Mouse (Mus musculus) kidney, adult 11 months (tissue): ENCODE measurements at regions not wholly inside any gene's neighbourhood (a gene's known extent, or its start where the extent isn't known, plus 50 kb on each side); places are given as distances from the start of the nearest gene placed in this dataset.

Experiments
- DNase-seq: peaks from one replicate; pipeline ENCODE4 v3.0.0; 2022

DNA sequence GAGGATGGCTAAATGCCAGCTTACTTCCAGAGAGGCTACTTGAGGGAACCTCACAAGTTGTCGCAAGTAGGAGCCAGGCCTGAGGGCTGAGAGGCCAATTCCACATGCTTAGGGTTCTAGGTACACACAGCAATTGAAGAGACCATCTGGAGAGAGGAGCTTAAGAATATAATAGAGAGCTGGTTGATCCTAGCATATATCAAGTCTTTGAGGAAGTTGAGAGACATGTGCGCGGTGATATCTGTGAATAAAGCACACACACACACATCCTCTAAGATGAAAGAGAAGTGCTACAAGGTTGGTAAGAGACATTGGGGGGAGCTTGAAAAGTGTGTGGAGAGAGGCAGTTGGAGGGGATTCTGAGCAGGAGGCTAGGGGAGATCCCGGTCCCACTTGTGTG is 189.5 kb downstream of the Zfp462 start:
- no peak for DNase-seq

DNA sequence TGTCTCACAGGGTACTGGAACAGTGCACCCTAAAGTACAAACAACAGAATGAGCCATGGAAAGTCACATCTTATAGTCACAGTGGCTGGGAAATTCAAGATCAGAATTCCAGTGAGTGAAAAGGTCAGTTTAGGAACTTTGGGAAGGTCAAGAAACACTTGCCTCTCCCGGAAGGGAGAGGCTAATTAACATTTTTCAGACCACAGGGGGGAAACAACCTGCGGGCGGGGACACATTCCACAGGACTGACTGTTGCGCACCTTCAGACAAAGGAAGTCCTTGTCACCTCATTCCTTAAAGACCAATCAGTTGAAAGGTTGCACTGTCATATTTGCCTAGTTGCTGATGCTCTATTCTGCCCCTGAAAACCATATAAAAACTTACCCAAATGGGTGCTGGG is 189.9 kb downstream of the Zfp462 start:
- no peak for DNase-seq

DNA sequence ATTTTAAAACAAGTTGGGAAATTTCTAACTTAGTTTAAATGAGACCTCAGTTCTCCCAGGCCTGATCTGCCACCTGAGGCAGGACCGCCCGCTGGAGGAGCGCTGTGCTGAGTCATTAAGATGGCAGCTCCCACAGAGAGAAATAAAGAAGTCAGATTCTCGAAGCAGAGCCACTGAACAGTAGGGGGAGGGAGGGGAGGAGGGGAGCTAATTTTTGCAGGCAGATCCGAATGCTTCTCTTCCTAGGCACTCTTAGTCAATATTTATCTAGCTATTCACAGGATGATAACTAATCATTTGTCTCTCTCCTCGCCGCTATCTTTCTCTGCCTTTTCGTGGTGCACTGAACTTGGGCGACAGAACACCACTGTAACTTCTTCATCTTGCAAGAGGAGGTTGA is 191.4 kb downstream of the Zfp462 start:
- no peak for DNase-seq

DNA sequence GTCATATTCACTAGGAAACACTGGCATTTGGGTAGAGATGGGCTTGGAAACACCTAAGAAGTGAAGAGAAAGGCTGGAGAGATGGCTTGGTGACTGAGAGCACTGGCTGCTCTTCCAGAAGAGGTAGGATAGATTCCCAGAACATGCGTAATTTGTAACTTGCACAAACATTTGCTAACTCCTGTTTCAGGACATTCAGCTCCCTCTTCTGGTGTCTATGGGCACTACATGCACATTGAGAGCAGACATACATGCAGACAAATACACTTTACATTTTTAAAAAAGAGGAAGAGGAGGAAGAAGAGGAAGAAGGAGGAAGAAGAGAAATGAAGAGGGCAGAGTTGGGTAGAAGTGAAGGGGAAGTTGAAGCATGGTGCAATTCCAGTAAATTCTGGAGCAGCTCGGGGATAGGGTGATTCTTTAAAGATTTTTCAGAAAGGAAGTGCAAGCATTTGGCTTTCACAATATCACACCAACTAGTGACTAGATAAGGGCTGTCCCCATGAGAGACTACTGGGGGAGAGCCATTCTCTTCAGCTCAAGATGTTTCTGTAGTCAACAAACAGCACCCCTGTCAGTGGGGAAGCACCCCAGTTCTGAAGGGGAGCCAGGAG is 193.0 kb downstream of the Zfp462 start:
- DNase-seq: no peak

DNA sequence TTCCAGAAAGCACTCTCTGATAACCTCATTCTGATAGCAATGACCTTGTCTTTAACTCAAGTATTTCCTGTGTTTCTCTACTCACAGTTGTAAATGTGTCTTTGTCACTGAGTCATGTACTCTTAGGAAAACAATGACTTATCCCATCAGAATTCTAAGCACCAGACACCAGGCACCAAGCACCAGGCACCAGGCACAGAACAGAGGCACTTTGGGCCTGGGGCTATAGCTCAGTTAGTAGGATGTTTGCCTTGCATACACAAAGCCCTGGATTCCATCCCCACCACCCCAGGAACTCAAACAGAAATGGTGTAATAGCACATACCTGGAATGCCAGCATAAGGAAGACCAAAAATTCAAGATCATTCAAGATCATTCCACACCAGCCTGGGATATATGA is 196.5 kb downstream of the Zfp462 start:
- DNase-seq: no peak

DNA sequence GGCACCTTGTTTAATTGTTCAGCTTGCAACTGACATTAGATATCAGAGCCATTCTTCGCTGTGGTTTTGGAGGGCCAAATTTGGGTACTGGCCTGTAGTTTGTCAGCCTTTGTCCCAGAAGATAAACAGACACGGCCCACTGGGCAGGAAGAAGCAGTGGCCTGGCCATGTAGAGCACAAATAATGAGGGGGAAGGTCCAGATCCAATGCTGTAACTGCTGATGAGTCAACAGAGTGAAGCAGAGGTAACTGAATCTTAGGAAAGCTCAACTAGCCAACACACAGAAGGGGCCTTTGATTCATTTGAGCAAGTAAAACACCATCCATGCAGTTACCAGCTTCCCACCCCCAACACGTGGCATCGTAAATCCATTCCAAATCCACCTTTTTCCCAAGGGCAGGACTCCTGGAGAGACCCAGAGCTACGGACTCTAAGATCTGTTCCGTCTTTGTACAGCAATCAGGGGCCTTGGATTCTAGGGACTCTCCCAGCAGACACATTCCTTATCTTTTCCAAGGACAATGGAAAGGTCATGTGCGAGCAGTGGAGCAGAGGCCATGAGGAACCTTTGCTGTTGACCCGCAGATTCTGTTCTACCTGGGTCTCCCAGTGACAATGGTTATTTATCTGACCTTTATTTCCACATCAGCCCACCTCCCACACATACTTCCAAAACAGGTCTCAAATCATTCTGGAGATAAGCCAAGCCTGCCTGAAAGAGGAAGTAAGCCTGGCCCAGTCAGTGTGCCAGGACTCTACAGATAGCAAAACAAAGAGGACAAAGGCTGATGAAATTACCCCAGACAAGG is 197.3 kb downstream of the Zfp462 start:
- DNase-seq: no peak

DNA sequence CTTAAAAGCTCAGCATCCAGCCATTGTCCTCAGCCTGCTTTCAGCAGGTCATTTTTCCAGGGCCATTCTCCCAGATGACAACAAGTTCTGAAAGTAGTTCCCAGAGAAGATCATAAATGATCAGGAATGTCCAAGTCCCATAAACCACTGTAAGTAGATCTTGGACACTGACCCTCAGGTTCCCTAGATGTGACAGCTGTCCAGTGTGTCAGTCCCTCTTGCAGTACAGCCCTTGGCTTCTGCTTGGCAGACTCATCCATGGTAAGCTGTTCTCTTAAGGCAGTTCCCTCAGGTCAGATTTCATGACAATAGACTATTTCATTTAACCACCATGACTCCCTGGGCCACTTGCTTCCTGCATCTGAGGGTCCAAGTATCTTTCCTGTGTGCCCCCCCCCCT is 198.6 kb downstream of the Zfp462 start:
- DNase-seq: no peak

DNA sequence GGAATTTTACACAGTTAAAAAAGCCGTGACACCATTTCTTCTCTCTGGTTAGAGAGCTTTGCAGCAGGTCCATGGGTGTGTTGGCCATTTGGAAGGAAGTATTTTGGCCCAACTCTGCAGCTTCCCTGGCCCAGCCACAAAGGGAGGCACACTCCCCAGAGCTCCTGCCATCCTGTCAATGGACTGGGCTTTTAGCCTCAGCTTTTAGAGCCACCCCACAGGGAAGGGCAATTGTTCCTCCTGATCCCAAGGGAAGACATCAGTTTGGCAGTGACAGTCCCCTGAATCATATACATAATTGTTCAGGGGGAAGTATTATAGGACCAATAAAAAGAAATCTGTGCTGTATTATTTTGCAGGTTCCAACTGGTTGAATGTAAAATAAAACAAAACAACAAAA is 200.1 kb downstream of the Zfp462 start:
- no peak for DNase-seq

DNA sequence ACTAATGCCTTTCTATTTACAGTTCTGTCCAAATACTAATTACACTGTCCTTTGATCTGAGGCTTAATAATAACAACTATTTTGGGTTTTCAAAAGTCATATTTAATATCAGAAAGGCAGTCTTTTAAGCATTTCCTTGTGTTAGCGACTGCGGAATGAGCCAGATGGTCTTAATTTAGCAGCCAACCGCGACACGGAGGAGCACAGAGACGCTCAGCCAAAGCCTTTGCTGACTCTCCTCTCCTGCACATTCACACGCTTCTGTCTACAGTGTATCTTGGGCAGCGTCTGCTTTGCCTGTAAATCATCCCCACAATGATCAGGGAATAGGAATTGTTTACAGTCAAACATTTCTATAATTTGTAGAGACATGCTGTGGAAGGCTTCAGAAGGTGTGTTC is 201.1 kb downstream of the Zfp462 start:
- DNase-seq: no peak

DNA sequence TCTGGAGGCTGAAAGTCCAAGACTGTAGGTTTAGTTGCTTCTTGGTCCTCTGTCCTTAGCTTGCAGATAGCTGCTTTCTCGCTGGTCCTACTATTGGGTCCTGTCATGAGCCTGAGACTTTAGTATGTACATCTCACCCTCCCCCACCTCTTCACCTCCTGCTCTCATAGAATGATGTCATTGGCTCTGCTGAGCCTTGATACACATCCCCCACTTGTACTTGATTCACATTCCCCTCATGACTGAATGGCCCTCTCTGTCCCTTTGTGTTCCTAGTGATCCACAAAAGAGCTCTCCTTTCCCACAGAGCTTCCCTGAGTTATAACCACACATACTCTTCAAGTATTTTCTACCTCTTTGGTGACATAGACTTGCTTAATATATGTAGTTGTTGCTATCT is 201.5 kb upstream of the Rad23b start:
- DNase-seq: no peak

DNA sequence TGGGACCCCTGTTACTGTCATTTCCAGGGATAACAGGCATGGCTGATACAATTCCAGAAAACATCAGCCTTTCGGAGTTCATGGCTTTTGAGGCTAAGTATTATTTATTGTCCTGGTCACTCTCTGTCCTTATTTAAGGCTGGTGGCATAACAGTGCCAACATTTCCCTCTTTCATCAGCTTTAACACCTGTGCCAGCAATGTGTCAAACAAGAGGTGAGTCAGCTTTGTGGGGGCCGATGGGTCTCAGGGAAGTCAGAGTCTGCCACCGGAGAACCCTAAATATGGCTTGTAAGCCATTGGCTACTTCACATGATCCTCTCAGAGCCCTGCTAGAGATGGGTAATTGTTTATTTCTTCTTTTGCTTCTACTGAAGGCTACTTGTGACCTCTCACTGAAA is 195.3 kb upstream of the Rad23b start:
- no peak for DNase-seq

DNA sequence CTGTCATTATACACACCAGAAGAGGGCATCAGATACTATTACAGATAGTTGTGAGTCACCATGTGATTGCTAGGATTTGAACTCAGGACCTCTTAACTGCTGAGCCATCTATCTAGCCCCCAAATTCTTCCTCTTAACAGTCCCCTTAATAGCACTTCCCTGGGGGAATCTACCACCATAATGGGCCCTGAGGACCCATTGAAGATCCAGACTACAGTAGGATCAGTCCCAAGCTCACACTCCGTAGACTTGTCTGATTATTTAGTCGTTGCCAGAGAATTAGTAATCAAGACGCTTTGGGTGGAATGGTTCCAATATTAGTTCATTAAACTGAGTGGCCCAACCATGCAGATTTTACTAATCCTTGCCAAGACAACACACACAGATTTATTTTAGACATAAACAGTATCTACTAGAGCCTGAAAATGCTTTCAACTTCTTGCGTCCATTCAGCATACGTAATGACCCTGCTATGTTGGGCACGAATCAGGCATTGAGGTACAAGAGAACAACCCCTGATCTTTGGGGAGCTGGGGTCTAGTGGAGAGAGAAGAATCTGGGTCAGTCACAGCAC is 191.6 kb upstream of the Rad23b start:
- DNase-seq: no peak

DNA sequence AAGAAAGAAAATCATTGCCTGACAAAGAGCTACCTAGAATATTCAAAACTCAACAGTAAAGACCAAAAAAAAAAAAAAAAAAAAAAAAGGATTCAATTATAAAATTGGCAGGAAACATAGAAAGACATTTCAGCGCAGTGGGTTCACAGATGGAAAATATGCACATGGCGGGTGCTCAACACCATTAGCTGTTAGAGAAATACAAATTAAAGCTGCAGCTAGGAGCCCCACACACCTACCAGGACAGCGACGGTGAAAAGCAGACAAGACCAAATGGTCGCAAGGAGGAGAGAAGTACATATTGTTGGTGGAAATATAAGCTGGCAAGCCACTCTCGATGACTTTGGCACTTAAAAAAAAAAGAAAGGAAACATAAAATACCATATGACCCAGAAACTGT is 183.6 kb upstream of the Rad23b start:
- no peak for DNase-seq

DNA sequence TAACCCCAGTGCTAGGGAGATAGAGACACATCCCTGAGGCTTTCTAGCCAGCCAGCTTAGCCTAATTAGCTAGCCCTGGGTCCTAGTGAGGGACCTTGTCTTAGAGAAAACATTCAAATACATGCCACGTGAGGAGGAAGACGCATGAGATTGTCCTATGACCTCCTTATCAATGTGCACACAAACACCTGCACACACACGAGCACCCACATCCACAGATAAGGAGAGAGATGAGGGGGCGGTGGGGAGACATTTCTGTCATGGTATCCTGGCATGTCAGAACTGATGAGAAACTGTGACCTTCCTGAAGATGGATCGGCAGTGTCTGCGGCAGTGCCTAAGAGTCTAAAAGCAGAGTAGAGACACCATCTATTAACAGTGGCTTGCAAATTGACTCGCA is 180.8 kb upstream of the Rad23b start:
- no peak for DNase-seq

DNA sequence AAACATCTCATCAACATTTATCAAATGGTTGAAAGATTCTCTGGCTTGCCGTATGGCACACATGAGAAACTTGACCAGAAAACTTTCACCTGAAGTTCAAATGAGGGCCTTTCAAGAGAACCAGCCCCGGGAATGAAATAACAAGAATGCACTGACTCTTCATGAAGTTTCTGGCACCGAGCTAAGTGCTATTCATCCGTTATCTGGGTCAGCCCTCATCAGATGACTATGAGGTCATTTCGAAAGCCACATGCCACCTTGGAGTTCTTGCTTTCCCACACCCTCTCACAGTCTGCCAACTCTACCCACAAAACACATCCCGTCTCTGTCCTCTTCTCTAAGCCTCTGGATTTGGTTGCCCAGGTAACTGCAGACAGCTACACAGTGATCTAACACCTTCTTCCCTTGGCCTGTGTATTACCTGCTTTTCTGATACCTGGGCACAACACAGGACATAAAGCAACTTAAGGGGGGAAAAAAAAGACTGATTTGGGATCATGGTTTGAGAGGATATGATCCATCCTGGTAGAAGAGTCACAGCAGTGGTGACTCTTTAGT is 177.4 kb upstream of the Rad23b start:
- DNase-seq: no peak

DNA sequence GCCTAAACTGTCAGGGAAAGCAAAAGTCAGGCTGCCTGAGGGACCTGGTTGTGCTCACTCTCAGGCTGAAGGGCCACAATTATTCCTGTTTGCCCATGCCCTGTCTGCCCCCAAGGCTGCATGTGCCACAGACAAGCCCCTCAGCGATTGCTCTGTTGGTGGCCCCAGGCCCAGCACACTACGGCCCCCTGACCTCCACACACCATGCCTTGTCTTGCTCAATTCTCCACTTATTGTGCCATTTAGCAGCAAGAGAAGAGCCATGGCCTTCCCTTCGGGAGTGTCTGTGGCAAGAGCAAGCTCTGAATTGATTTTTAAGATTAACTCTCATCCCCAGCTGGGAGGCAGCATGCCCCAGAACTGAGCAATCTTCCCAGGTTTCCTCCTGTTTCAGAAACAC is 173.8 kb upstream of the Rad23b start:
- DNase-seq: no peak

DNA sequence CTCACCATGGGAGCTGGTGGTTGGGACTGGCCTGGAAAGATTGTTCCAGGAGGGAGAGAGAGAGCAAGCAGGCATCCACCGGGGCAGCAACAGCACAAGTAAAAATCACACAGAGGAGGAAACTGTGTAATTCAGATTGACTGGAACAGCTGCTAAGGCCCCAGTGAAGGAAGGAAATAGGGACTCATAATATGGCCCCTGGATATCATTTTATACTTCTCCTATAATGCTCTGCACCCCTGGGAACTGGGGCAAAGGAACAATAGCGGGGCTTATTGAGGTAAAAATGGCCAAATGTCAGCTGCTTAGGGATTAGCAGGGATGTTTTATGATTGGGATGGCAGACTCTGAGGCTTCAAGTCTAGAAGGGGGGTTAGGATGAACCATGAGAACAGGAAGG is 170.4 kb upstream of the Rad23b start:
- no peak for DNase-seq

DNA sequence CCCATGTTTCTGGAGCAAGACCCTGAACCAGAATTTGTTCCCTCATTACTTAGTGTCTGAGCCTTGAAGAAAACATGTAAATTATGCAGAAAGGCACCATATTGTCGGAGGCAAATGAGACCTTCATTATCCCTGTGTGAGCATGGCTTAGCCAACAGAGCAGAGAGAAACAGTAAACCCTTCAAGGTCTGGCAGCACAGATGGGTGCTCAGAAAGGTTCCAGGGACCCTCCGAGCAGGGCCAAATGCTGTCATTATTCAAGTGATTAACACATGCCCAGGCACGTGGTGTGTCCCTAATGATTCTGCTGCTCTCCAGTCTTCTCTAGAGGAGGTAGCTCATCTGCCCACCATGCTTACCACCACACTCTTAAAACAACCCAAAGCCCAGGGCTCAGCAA is 166.3 kb upstream of the Rad23b start:
- no peak for DNase-seq

DNA sequence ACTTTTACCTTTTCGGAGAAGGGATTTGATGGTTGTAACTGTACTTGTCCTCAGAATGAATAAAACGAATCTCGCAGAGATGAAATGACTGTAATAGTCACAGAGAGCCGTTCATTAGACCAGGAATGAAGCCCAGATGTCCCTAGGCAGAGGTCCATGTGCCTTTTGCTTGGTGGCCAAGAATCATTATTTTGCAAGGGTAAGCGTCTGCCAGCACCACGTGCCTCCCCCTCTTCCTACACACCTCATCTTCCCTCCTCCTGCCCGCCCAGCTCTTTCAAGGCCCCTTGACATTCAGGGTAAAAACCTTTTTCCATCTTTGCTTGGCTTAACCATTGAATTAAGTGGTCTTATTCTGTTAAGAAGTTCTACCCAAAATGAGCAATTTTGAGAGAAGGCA is 161.1 kb upstream of the Rad23b start:
- DNase-seq: no peak

DNA sequence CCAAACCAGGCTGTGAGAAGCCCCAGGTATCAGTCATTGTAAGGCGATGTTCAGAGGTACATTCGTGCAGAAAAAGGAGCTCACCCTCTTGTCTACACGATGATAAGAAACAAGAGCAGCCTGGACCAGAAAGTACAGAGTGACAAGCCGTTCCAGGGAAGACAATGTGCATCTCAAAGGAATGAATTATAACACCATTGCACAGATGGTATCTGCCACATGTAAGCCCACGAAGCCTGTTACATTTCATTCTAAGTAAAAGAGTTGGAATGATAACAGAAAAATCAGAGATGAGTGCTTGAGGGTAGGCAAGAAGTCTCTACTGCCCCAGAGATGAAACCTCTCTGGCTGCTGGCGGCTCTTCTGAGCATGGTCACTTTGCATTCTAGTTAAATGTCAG is 159.3 kb upstream of the Rad23b start:
- no peak for DNase-seq

DNA sequence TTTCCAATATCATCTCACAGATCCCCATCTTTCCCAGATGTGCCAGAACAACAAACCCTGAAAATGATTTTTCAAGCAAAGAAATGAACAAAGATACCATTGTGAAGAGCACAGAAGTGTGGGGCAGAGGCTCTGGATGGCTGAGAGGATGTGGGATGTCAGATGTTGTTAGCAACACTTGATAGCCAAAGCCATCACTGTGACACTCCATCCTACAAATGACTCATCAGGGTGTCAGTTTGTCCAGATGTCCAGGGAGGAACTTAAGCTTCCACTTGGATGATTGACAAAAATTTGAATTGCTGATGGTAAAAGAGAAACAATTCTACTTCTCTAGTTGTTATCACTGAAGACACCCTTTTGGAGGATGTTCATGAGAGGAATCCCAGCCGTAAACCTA is 155.8 kb upstream of the Rad23b start:
- DNase-seq: no peak

DNA sequence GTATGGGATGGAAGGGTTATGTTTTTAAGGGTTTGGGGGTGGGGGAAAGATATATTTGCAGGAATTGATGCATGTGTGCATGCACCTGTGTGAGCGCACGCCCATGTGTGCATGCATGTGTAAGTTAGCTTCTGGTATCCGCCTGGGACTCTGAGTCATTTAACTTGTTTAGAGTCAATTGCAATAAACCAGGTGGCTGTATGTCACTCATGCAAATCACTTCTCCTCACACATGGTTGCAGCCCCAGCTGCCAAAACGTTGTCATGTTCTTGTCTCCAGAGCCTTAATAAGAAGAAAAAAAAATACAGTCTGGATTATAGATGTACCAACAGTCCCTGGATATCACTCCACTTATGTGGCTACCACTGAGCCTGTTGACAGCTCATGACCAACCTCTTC is 155.3 kb upstream of the Rad23b start:
- DNase-seq: no peak

DNA sequence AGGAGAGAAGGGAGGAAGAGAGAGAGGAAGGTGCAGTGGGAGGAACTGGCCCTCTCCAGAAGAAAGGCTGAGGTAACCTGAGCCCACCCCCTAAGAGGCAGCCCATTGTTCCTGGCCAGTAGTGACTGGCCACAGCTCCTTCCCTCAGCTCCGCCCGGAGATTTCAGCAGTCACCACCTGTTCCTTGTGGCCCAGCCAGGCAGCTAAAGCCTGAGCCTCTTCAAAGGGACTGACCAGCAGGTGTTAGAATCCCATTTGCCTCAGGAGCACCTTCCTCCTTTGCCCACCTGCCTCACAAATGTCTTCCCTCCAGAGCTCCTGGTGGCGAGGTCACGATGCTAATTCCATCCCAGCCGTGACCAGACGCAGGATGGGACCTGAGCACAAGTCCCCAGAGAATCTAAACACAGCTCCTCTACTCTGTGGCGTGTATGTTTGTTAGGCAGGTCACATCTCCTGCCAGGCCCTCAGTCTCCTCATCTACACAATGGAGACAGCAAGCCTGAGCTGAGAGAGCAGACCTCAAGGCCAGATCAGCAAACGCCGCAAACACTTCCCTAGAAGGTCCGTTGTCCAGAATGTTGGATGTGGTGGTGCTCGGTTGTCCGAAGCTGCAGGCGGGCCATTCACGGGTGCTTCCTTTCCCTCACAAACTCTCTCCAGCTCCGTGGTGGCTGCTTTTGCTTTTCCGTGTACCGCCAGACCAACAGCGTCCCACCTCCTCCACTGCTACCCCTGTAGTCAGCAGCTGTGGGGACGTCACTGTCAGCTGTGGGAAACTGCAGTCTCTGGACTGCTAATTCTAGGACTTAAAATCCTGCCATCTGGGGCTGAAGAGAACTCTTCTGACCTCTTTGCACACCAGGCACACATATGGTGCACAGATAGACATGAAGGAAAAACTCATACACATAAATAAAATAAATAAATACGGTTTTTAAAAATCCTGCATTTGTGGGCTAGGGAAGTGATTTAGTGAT is 145.8 kb upstream of the Rad23b start:
- DNase-seq: no peak
